Mouse (Mus musculus): ENCODE results near the gene Cntnap1.

DNA sequence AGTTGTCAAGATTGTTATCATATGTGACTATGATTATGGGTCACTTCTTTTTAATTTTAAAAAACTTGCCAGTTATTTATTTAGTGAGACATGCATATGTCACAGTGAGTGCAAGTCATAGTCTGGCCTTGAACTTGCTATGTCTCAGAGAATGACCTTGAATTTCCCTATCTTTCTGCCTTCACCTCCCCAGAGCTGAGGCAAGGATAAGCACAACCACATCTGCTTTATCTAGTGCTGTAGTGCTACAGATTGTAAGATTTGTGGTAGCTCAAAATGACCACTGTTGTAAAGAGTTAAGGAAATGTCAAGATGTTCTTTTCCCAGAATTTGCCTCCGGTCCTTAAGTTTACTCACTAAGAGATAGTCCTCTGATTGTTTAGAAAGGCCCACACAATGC lies 62.9 kb downstream of the Cntnap1 start:
- TF ChIP-seq CTCF (IDR thresholded peaks at IDR 0.05; ENCODE audit: extremely low read depth, insufficient read depth, insufficient read length, insufficient replicate concordance) (no peak), POLR2A (IDR thresholded peaks at IDR 0.05; ENCODE audit: low read depth, low read length) (no peak)
